Mouse (Mus musculus) left cerebral cortex, adult 8-10 months (tissue): ENCODE measurements around the gene Scn4a. TPM values are rescaled to one million over a fixed set of nuclear protein-coding genes. Genes with fewer than 3 reads are reported as not detected.
A peak's percentile ranks its signal among the peaks of the same experiment; 100 is the strongest.

Experiments used
- DNase-seq, 2 experiments: peaks; one replicate each; pipeline ENCODE4 v3.0.0; 2022; ENCODE audit warnings: low spot score in 2 of 2
- total RNA-seq, 4 experiments: library from RNA; stranded (reverse); gene quantifications; 2 replicates each; pipeline ENCODE4 v1.2.4; 2022

Scn4a gene
- total RNA-seq, 4 experiments from 2014 or later: 0.04 to 0.43 (median 0.11) TPM; not detected in 1

DNA sequence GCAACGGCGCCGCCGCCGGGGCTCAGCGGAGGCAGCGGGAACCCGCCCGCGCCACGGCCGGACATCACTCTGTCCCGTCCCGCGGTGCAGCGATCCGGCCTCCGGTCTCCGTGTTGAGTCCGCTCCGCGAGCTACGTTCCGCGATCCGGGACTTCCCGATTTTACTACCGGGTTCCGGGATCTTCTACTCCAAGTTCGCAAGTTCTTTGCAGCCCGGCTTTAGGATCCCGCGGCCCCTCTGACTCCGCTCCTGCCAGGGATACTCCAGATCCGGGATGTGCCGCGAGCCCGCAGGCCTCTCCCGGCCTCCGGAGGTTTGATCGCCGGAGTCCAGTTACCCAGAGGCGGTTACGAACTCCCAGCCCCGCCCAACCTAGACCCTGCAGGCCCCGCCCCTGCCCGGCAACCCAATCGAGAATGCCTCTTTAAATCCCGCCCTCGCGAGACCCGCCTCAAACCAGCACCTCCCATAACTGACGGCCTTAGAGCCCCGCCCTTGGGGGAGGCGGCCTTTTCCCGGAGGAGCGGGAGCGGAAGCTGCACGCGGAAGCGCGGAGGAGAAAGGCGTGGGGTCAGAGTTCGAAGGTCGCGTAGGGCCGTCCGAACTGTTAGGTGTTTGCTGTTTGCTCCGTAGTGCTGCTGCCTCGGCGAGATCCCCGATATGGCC is 80.3 kb downstream of the Scn4a start, which contains the start of gene Smarcd2:
Smarcd2 (minus strand) TSS at position 329 of the 667 bp plus-strand sequence.
- peak; percentile 93 to 99 for DNase-seq

GRCm38 (mm10) chr11:106271794-106272643 is 81.1 kb downstream of the Scn4a start:
- DNase-seq: no peak

DNA sequence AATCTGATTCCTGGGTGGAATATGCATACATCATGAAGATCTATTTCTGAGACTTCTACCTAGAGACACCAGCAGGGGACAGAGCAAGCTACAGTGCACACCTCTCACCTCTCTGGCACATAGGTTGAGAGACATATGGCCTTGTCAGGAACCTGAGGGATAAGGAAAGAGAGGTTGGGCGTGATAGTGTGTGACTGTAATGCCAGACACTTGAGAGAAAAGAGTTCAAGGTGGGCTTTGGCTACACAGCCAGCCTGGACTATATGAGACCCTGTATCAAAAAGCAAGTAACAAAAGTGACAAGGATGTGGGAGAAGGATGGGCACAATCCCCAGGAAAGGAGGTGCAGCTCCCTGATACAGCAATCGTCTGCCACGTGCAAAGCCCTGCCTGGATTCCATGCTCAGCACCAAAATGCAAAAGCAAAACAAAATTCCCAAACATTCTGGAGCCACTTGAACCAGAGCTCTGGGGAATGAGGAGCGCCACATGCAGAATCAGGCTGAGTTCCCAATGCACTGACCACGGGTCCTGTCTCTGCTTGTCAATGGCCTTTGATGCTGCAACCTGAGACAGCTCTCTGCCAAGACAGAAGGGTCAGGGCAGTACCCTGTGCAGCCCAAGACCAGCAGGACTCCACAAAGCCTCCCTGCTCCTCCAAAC is 81.8 kb downstream of the Scn4a start:
- DNase-seq: no peak

GRCm38 (mm10) chr11:106269060-106269431 is 84.0 kb downstream of the Scn4a start:
- no peak for DNase-seq

Other genes with a start within 250 kb of the Scn4a start
- 1 to 10 TPM in 1 of 4 experiments, not detected in 3; 1.7 TPM for gene Gm10840, start 192.4 kb downstream of the Scn4a start, total RNA-seq
- 10 to 100 TPM; 79.3 to 90.2 (median 86.9) TPM for gene Limd2, start 192.4 kb downstream of the Scn4a start, total RNA-seq
- 10 to 100 TPM; 29.0 to 34.0 (median 30.3) TPM for gene Strada, start 151.1 kb downstream of the Scn4a start, total RNA-seq
- gene Ccdc47, start 136.9 kb downstream of the Scn4a start, total RNA-seq: 10 to 100 TPM; 83.3 to 93.9 (median 86.2) TPM
- gene Ddx42, start 136.4 kb downstream of the Scn4a start, total RNA-seq: 10 to 100 TPM; 64.8 to 69.6 (median 68.7) TPM
- 10 to 100 TPM; 24.2 to 34.4 (median 29.6) TPM for gene Ftsj3, start 97.2 kb downstream of the Scn4a start, total RNA-seq
- gene Psmc5, start 97.1 kb downstream of the Scn4a start, total RNA-seq: 100 to 1,000 TPM; 185 to 217 (median 197) TPM
- 10 to 100 TPM; 12.2 to 20.5 (median 19.4) TPM for gene Smarcd2, start 80.3 kb downstream of the Scn4a start, total RNA-seq
- gene Tcam1, start 76.6 kb downstream of the Scn4a start, total RNA-seq: under 1 TPM in 3 of 4 experiments, not detected in 1; 0.14 to 0.17 (median 0.16) TPM
- 10 to 100 TPM in 1 of 4 experiments, 1 to 10 TPM in 1, not detected in 2; 1.1 to 16.8 TPM for gene Gh, start 51.4 kb downstream of the Scn4a start, total RNA-seq
- under 1 TPM in 2 of 4 experiments, not detected in 2; 0.26 to 0.93 TPM for gene Cd79b, start 38.5 kb downstream of the Scn4a start, total RNA-seq
- not detected for gene Prr29, start 12.2 kb upstream of the Scn4a start, total RNA-seq
- 1 to 10 TPM; 2.0 to 2.3 (median 2.2) TPM for gene Icam2, start 34.8 kb upstream of the Scn4a start, total RNA-seq
- gene Ern1, start 134.6 kb upstream of the Scn4a start, total RNA-seq: 10 to 100 TPM in 1 of 4 experiments, 1 to 10 TPM in 3; 8.2 to 10.5 (median 9.2) TPM